Mouse (Mus musculus): ENCODE results near the gene Serpinb9c. TPM values are rescaled to one million over a fixed set of nuclear protein-coding genes. Genes with fewer than 3 reads are reported as not detected.

Gene Serpinb9c
- polyA plus RNA-seq (2014; fragmentation: Illumina TruSeq; extraction: RNeasy Lipid Tissue Mini Kit (QIAGEN cat#74804); ENCODE audit: low read depth, low replicate concordance), result not detected

DNA sequence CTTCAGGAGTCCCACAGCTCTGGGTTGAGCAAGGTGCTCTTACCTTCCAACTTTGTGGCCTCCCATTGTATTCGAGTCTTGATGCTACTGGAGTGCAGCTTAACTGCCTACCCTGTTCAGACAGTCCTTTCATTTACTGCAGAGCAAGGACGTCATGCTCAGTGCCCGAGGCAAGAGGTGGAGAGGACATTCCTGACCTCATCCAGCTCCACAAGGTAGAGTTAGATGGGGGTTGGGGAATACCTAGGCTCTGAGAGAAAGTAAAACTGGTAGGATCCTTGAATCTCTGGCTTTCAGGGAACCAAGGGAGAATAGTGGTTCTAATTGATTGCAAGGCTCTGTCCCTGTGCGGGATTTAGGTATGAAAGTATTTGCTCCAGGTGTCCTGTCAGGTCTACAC is at the start of gene Serpinb9c:
Serpinb9c (minus strand) TSS at position 101 of the 400 bp plus-strand sequence.

DNA sequence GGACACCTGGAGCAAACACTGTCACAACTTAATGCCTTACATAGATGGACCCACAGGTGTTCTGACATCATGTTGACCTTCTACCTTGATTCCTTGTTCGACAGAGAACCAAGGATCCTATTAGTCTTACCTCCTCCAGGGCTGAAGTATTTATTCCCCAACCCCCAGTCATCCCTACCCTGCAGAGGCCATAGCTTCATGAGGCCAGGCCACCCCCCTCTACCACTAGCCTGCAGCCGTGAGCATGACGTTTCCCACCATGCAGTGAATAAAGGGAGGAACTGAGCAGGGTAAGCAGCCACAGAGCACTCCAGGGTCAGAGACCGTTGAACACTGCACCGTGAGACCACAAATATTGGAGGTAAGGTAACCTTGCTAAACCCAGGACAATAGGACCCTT is 33.1 kb upstream of the Serpinb9c start, which contains the start of gene Serpinb9d:
Serpinb9d (plus strand) TSS at position 301 of the 400 bp plus-strand sequence.

Other genes with a start within 250 kb of the Serpinb9c start
- 6.1 TPM for gene Serpinb6b, start 194.5 kb downstream of the Serpinb9c start, polyA plus RNA-seq (2014; fragmentation: Illumina TruSeq; extraction: RNeasy Lipid Tissue Mini Kit (QIAGEN cat#74804); ENCODE audit: low read depth, low replicate concordance)
- gene Serpinb9, start 156.5 kb downstream of the Serpinb9c start, polyA plus RNA-seq (2014; fragmentation: Illumina TruSeq; extraction: RNeasy Lipid Tissue Mini Kit (QIAGEN cat#74804); ENCODE audit: low read depth, low replicate concordance), result 22.4 TPM
- gene Serpinb9b, start 132.3 kb downstream of the Serpinb9c start, polyA plus RNA-seq (2014; fragmentation: Illumina TruSeq; extraction: RNeasy Lipid Tissue Mini Kit (QIAGEN cat#74804); ENCODE audit: low read depth, low replicate concordance), result not detected
- gene Serpinb1b, start 81.2 kb downstream of the Serpinb9c start, polyA plus RNA-seq (2014; fragmentation: Illumina TruSeq; extraction: RNeasy Lipid Tissue Mini Kit (QIAGEN cat#74804); ENCODE audit: low read depth, low replicate concordance), result not detected
- gene Serpinb9d, start 33.2 kb upstream of the Serpinb9c start, polyA plus RNA-seq (2014; fragmentation: Illumina TruSeq; extraction: RNeasy Lipid Tissue Mini Kit (QIAGEN cat#74804); ENCODE audit: low read depth, low replicate concordance), result not detected
- gene Serpinb9e, start 89.9 kb upstream of the Serpinb9c start, polyA plus RNA-seq (2014; fragmentation: Illumina TruSeq; extraction: RNeasy Lipid Tissue Mini Kit (QIAGEN cat#74804); ENCODE audit: low read depth, low replicate concordance), result not detected
- gene Serpinb9f, start 164.3 kb upstream of the Serpinb9c start, polyA plus RNA-seq (2014; fragmentation: Illumina TruSeq; extraction: RNeasy Lipid Tissue Mini Kit (QIAGEN cat#74804); ENCODE audit: low read depth, low replicate concordance), result not detected
- not detected for gene Gm11397, start 236.0 kb upstream of the Serpinb9c start, polyA plus RNA-seq (2014; fragmentation: Illumina TruSeq; extraction: RNeasy Lipid Tissue Mini Kit (QIAGEN cat#74804); ENCODE audit: low read depth, low replicate concordance)

Measured in liver, adult 10 weeks (tissue).